Mouse (Mus musculus) neural tube, embryonic 15.5 days (tissue): ENCODE measurements around the gene Nmral1. TPM values are rescaled to one million over a fixed set of nuclear protein-coding genes. Genes with fewer than 3 reads are reported as not detected.
"Not testable (repeated sequence)": the region's sequence is repeated elsewhere in the genome, so short reads cannot be mapped to it uniquely, and the experiment has no call there.

Experiments
- ATAC-seq: fragments of 200-750 bp; cut with Nextera tagmentation; 2 replicates; pipeline ENCODE4 v1.8.0; 2017; ENCODE audit warnings: mild to moderate bottlenecking, moderate TSS enrichment, moderate library complexity; ENCODE audit not compliant: low FRiP score
- H3K27ac ChIP-seq: fragments of 300-500 bp; sonication (generic); replicated peaks from 2 replicates; pipeline ENCODE4 v1.5.1; 2015; ENCODE audit warnings: mild to moderate bottlenecking, inconsistent platforms
- H3K27me3 ChIP-seq: fragments of 300-500 bp; sonication (generic); replicated peaks from 2 replicates; pipeline ENCODE4 v1.6.1; 2015; ENCODE audit warnings: inconsistent platforms
- H3K36me3 ChIP-seq: fragments of 300-500 bp; sonication (generic); 2 replicates; pipeline ENCODE4 v1.6.1; 2015; ENCODE audit warnings: inconsistent platforms
- H3K4me1 ChIP-seq: fragments of 300-500 bp; sonication (generic); 2 replicates; pipeline ENCODE4 v1.6.1; 2015; ENCODE audit warnings: inconsistent platforms
- H3K4me2 ChIP-seq: fragments of 300-500 bp; sonication (generic); 2 replicates; pipeline ENCODE4 v1.6.1; 2015; ENCODE audit warnings: inconsistent platforms, mild to moderate bottlenecking, moderate library complexity
- H3K4me3 ChIP-seq: fragments of 300-500 bp; sonication (generic); replicated peaks from 2 replicates; pipeline ENCODE4 v1.5.1; 2015; ENCODE audit warnings: mild to moderate bottlenecking, inconsistent platforms
- H3K9ac ChIP-seq: fragments of 300-500 bp; sonication (generic); replicated peaks from 2 replicates; pipeline ENCODE4 v1.6.1; 2015; ENCODE audit warnings: mild to moderate bottlenecking, inconsistent platforms
- H3K9me3 ChIP-seq: fragments of 300-500 bp; sonication (generic); replicated peaks from 2 replicates; pipeline ENCODE4 v1.6.1; 2016; ENCODE audit warnings: inconsistent platforms
- WGBS: fragments of 180-500 bp; shearing (Covaris S2); methylation state at CpG from one replicate; pipeline ENCODE4 v1.1.7; 2015; ENCODE audit warnings: mixed read lengths; 5-methylcytosine and 5-hydroxymethylcytosine counted together
- polyA plus RNA-seq: library from polyadenylated mRNA; unstranded; fragments of >200 nt; fragmentation: Nextera tagmentation; extraction: Ambion mirVana; gene quantifications from 2 replicates; pipeline ENCODE4 v1.2.1, GENCODE M21; 2015

Nmral1 gene
- polyA plus RNA-seq, 1 experiment from 2014 or later: 50.8 TPM

- no peak overlapping the region for H3K4me2 ChIP-seq
- no peaks in the 10 kb centered on the region for H3K9me3 ChIP-seq
- 96% methylated on average over 4 of the region's 4 CpGs for WGBS
- H3K27ac ChIP-seq: no peak overlapping the region
- no peak overlapping the region for H3K9ac ChIP-seq
- ATAC-seq: no peak
- peaks cover 60% of the 10 kb centered on the region for H3K36me3 ChIP-seq
- no peaks in the 10 kb centered on the region for H3K27me3 ChIP-seq
- no peak overlapping the region for H3K4me3 ChIP-seq
- no peaks in the 10 kb centered on the region for H3K4me1 ChIP-seq
Observed at GRCm38 (mm10) chr16:4711173-4711572, 8.0 kb downstream of the Nmral1 start.

DNA sequence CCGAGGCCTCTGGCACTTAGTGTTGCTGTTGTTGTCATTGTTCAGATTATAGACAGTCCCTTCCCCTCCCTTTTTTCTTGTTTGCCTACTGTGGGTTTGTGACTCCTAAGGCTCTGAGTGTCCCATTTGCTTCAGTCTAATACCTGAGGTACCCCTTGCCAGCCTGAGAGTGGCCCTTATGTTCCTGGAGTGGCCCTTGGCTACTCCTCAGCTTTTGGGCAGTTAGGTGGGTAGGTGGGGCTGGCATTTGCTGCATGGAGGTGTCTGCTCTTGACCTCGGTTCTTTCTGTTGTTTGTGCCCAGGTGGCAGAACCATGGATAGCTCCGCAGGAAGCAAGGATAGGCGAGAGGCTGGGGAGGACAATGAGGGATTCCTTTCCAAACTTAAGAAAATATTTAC is 13.6 kb downstream of the Nmral1 start:
- H3K36me3 ChIP-seq: peaks cover 75% of the 10 kb centered on the region

GRCm38 (mm10) chr16:4702646-4703045 is 16.5 kb downstream of the Nmral1 start:
- H3K27ac ChIP-seq: no peak overlapping the region
- no peak overlapping the region for H3K9ac ChIP-seq
- 64% methylated on average over 1 of the region's 1 CpGs for WGBS
- H3K4me1 ChIP-seq: no peaks in the 10 kb centered on the region
- no peak overlapping the region for H3K4me3 ChIP-seq
- no peaks in the 10 kb centered on the region for H3K27me3 ChIP-seq
- ATAC-seq: no peak
- peaks cover 91% of the 10 kb centered on the region for H3K36me3 ChIP-seq
- H3K4me2 ChIP-seq: no peak overlapping the region
- no peaks in the 10 kb centered on the region for H3K9me3 ChIP-seq

More for the DNA sequence above, 13.6 kb downstream of the Nmral1 start:
- no peak overlapping the region for H3K9ac ChIP-seq
- no peaks in the 10 kb centered on the region for H3K9me3 ChIP-seq
- no peak overlapping the region for H3K4me2 ChIP-seq
- H3K4me3 ChIP-seq: no peak overlapping the region
- no peaks in the 10 kb centered on the region for H3K27me3 ChIP-seq
- H3K4me1 ChIP-seq: no peaks in the 10 kb centered on the region
- no peak for ATAC-seq
- 80% methylated on average over 4 of the region's 4 CpGs for WGBS
- no peak overlapping the region for H3K27ac ChIP-seq

- Histone ChIP-seq H3K9me3 (no peaks in the 10 kb centered on the region), H3K27ac (no peak overlapping the region), H3K27me3 (no peaks in the 10 kb centered on the region), H3K4me2 (no peak overlapping the region), H3K9ac (no peak overlapping the region), H3K4me1 (no peaks in the 10 kb centered on the region), H3K4me3 (no peak overlapping the region), H3K36me3 (peaks cover 91% of the 10 kb centered on the region)
- ATAC-seq: no peak
- WGBS: 96% methylated on average over 3 of the region's 3 CpGs
Observed at GRCm38 (mm10) chr16:4701211-4701610, 17.9 kb downstream of the Nmral1 start.

DNA sequence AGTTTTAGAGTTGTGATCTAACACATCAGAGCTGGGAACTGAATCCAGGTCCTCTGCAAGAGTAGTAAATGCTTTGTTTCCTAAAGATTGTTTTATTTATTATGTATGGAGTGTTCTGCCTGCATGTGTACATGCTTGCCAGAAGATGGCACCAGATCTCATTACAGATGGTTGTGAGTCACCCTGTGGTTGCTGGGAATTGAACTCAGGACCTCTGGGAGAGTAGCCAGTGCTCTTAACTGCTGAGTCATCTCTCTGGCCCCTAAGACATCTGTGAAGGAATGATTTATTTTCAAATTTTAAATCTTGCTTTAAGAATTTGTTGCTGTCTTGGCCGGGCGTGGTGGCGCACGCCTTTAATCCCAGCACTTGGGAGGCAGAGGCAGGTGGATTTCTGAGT is 29.8 kb downstream of the Nmral1 start:
- not testable (repeated sequence) for H3K27ac ChIP-seq, H3K9me3 ChIP-seq, H3K9ac ChIP-seq, H3K27me3 ChIP-seq, H3K4me2 ChIP-seq, H3K4me3 ChIP-seq, ATAC-seq
- 97% methylated on average over 4 of the region's 4 CpGs for WGBS
- Histone ChIP-seq H3K36me3 (peaks cover 67% of the 10 kb centered on the region), H3K4me1 (peaks cover 13% of the 10 kb centered on the region)

- ATAC-seq: no peak
- WGBS: 3% methylated on average over 9 of the region's 9 CpGs
Observed at GRCm38 (mm10) chr16:4684457-4684791, 34.7 kb downstream of the Nmral1 start.

GRCm38 (mm10) chr16:4683581-4684456 is 35.3 kb downstream of the Nmral1 start:
- Histone ChIP-seq H3K9ac (peak overlapping the region; percentile 96), H3K4me1 (peaks cover 25% of the 10 kb centered on the region), H3K27ac (peak overlapping the region; percentile 95), H3K4me3 (peak overlapping the region; percentile 94), H3K36me3 (peaks cover 18% of the 10 kb centered on the region), H3K4me2 (peak overlapping the region; percentile 88), H3K9me3 (no peaks in the 10 kb centered on the region), H3K27me3 (no peaks in the 10 kb centered on the region)
- ATAC-seq: peak; percentile 88
- under 1% methylated on average over 54 of the region's 54 CpGs for WGBS

More at GRCm38 (mm10) chr16:4684457-4684791, 34.7 kb downstream of the Nmral1 start:
- H3K9ac ChIP-seq: peak overlapping the region; percentile 96
- H3K4me1 ChIP-seq: peaks cover 22% of the 10 kb centered on the region
- H3K36me3 ChIP-seq: peaks cover 24% of the 10 kb centered on the region
- H3K9me3 ChIP-seq: no peaks in the 10 kb centered on the region
- H3K27ac ChIP-seq: peak overlapping the region; percentile 95
- peak overlapping the region; percentile 88 for H3K4me2 ChIP-seq
- H3K27me3 ChIP-seq: no peaks in the 10 kb centered on the region
- H3K4me3 ChIP-seq: peak overlapping the region; percentile 94

DNA sequence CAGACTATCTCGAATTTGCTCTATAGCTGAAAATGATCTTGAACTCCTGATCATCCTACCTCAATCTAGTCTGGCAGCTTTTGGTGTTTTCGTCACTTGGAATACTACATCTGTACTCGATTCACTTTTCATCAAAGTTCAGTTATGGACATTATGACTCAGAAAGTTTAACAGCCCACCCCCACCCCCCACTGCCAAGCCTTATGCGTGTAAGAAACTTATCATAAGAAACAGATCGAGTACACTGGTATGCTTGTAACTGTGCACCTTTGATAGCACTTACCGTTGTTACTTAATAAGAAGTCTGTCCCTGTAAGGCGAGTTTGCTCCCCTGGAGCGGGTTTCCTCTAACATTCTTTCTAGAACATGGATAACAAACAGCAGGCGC is 36.0 kb downstream of the Nmral1 start:
- Histone ChIP-seq H3K4me2 (peak overlapping the region; percentile 88), H3K9me3 (no peaks in the 10 kb centered on the region), H3K27ac (peak overlapping the region; percentile 95), H3K27me3 (no peaks in the 10 kb centered on the region), H3K4me3 (peak overlapping the region; percentile 94), H3K4me1 (peaks cover 31% of the 10 kb centered on the region), H3K36me3 (peaks cover 14% of the 10 kb centered on the region), H3K9ac (peak overlapping the region; percentile 96)
- peak; percentile 2; the same call in 1 of the 2 replicates for ATAC-seq
- WGBS: 33% methylated on average over 9 of the region's 9 CpGs

DNA sequence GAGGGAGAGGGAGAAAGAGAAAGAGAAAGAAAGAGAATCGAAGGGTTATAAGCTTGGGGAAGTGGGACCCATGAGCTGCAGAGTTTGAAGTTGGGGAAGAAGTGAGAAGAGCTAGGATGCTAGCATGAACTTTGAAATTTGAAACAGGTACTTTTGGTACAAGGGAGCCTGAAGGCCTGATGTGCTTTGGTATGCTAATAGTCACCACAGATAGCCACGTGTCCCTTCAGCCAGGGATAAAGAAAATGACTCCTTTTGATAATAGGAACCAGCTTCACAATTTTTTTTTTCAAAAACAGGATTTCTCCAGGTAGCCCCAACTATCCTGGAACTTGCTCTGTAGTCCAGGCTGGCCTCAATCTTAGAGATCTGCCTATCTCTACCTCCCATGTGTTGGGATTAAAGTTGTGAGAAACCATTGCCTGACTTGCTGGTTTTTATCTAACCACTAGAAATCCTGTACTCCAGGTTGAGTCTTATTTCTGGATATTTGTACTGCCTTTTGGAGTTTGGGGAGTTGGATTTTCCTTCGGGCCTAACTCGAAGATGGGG is 36.5 kb downstream of the Nmral1 start:
- no peak overlapping the region for H3K9ac ChIP-seq
- 80% methylated on average over 4 of the region's 4 CpGs for WGBS

GRCm38 (mm10) chr16:4680922-4681455 is 38.2 kb downstream of the Nmral1 start:
- H3K4me3 ChIP-seq, H3K27me3 ChIP-seq, ATAC-seq, H3K36me3 ChIP-seq, H3K27ac ChIP-seq, H3K9ac ChIP-seq, H3K4me2 ChIP-seq, H3K9me3 ChIP-seq: not testable (repeated sequence)
- peaks cover 37% of the 10 kb centered on the region for H3K4me1 ChIP-seq
- 84% methylated on average over 3 of the region's 3 CpGs for WGBS

More for the DNA sequence above, 36.5 kb downstream of the Nmral1 start:
- Histone ChIP-seq H3K4me1 (peaks cover 36% of the 10 kb centered on the region), H3K4me3 (peak overlapping the region; percentile 94; the same call in 1 of the 2 replicates), H3K4me2 (peak overlapping the region; percentile 88), H3K27me3 (no peaks in the 10 kb centered on the region), H3K9me3 (no peaks in the 10 kb centered on the region), H3K36me3 (peaks cover 9% of the 10 kb centered on the region), H3K27ac (peak overlapping the region; percentile 95; the same call in 1 of the 2 replicates)
- no peak for ATAC-seq

DNA sequence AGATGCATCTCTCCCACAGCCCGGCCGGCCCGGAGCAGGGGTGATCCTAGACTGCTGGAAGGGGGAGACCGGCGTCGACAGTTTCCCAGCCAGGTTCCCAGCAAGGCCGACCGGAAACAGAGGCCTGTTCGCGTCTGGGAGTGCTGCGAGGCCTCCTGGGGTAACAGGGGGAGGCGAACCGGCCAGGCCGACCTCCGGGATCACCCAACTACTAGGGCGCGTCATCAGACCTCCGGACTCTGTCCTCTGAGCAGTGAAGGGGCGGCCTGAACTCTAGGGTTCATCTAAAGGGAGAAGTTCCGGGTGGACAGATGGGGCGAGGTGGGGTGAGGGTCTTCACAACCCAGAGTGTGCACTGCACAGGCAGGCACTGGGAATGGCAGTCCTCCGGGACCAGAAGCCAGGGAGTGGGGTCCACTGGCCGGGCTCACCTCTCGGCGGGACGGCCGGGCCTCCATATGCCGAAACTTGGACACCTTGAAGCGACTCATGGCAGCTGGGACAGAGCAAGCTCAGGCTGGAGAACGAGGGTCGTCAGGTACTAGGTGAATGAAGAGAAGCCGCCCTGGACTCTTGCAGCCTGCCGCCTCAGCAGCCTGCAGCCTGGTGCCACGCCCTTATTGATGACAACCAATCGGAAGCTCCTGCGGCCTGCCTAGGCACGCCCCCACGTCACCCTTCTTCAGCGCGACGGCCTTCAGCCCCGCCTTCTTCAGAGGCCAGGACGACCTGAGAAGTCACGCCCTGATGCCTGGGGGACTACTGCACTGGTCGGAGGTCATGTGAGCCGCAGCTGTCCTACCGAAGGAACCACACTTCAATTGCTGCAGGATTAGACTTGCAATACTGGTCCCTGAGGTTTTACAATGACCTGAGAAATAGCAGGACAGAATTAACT is 39.8 kb downstream of the Nmral1 start, which contains the start of gene Coro7:
TSS of gene Coro7 (minus strand) at position 657 of the 898 bp plus-strand sequence.
- peak within 1 kb of the TSS; percentile 54 for H3K27ac ChIP-seq
- H3K36me3 ChIP-seq: peaks cover 18% of the 10 kb centered on the region
- under 1% methylated on average over 47 of the region's 47 CpGs for WGBS
- peak; percentile 90 for ATAC-seq
- H3K9me3 ChIP-seq: no peaks in the 10 kb centered on the region
- H3K9ac ChIP-seq: peak within 1 kb of the TSS; percentile 61
- peak within 1 kb of the TSS; percentile 72 for H3K4me3 ChIP-seq
- H3K27me3 ChIP-seq: no peaks in the 10 kb centered on the region
- peak within 1 kb of the TSS; percentile 81 for H3K4me2 ChIP-seq
- H3K4me1 ChIP-seq: peaks cover 24% of the 10 kb centered on the region
